Mouse (Mus musculus) heart, adult 8-10 months (tissue): ENCODE measurements around the gene Tdpoz4. TPM values are rescaled to one million over a fixed set of nuclear protein-coding genes. Genes with fewer than 3 reads are reported as not detected.
"Not testable (repeated sequence)": the region's sequence is repeated elsewhere in the genome, so short reads cannot be mapped to it uniquely, and the experiment has no call there.

Experiments used
- DNase-seq: peaks from one replicate; pipeline ENCODE4 v3.0.0; 2022; ENCODE audit warnings: low spot score
- total RNA-seq, 4 experiments: library from RNA; stranded (reverse); gene quantifications; 2 replicates each; pipeline ENCODE4 v1.2.4; 2022

Gene Tdpoz4
- total RNA-seq = not detected

GRCm38 (mm10) chr3:93796098-93796497 lies at the start of gene Tdpoz4:
Gene Tdpoz4 (plus strand): TSS chr3:93796398.
- not testable (repeated sequence) for DNase-seq

GRCm38 (mm10) chr3:93754022-93754421 lies 42.2 kb upstream of the Tdpoz4 start:
- not testable (repeated sequence) for DNase-seq

DNA sequence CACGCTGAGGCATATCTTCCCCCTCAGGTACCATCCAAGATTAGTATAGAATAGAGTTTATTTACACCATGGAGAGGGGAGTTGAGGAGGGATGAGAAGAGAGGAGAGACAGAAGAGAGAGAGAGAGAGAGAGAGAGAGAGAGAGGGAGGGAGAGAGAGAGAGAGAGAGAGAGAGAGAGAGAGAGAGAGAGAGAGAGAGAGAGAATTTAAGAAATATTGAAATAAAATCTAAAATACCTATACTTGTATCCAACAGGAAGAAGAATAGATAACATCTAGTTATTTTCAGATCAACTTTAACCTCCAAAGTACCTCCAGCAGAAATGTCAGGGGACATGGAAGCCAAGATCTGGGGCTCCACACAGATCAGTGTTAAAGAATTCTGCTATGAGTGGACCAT lies 23.5 kb upstream of the Tdpoz4 start, which contains the start of gene Gm5773:
Gene Gm5773 (plus strand): TSS at position 301 of the 400 bp plus-strand sequence.
- not testable (repeated sequence) for DNase-seq

GRCm38 (mm10) chr3:93813341-93813740 lies 17.1 kb downstream of the Tdpoz4 start:
- not testable (repeated sequence) for DNase-seq

DNA sequence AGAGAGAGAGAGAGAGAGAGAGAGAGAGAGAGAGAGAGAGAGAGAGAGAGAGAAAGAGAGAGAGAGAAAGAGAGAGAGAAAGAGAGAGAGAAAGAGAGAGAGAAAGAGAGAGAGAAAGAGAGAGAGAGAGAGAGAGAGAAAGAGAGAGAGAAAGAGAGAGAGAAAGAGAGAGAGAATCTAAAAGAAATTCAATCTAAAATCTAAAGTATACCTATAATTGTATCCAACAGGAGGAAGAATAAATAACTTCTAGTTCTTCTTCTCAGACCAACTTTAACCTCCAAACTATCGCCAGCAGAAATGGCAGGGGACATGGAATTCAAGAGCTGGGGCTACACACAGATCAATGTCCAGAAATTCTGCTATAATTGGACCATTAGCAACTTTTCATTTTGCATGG lies 29.5 kb downstream of the Tdpoz4 start, which contains the start of gene Tdpoz3:
Gene Tdpoz3 (plus strand): TSS at position 301 of the 400 bp plus-strand sequence.
- DNase-seq = not testable (repeated sequence)

Other genes with a start within 250 kb of the Tdpoz4 start
- 10 to 100 TPM; 50.9 to 79.4 (median 56.8) TPM for gene S100a10, start 241.3 kb upstream of the Tdpoz4 start, total RNA-seq
- not detected for gene Tdpoz2, start 143.7 kb upstream of the Tdpoz4 start, total RNA-seq
- not detected for gene Tdpoz1, start 120.1 kb upstream of the Tdpoz4 start, total RNA-seq
- gene Gm37596, start 103.3 kb upstream of the Tdpoz4 start, total RNA-seq = not detected
- not detected for gene Gm5773, start 23.4 kb upstream of the Tdpoz4 start, total RNA-seq
- not detected for gene Tdpoz3, start 29.6 kb downstream of the Tdpoz4 start, total RNA-seq
- not detected for gene Gm9117, start 147.1 kb downstream of the Tdpoz4 start, total RNA-seq
- not detected for gene Tdpoz5, start 164.9 kb downstream of the Tdpoz4 start, total RNA-seq